Mouse (Mus musculus): ENCODE results near the gene Pde4b.

GRCm38 (mm10) chr4:102564286-102564685 lies 476.9 kb downstream of the Pde4b start:
- TF ChIP-seq CTCF (IDR thresholded peaks at IDR 0.05; ENCODE audit: extremely low read depth, insufficient read depth, insufficient read length, insufficient replicate concordance) = no peak
- TF ChIP-seq POLR2A (IDR thresholded peaks at IDR 0.05; ENCODE audit: low read depth, low read length) = no peak

Measured in spleen, adult 2 months (tissue).